Mouse (Mus musculus) CH12.LX (cell line): ENCODE results near the gene Entr1.

Source experiments
- CHD2 ChIP-seq: IDR thresholded peaks from 2 replicates; pipeline ENCODE4 v1.6.1; 2011; ENCODE audit warnings: low read length, improper control_type of control experiment
- CTCF ChIP-seq, 2 experiments: IDR thresholded peaks in 1 of 2; conservative IDR thresholded peaks in 1 of 2; 2 replicates each; pipeline ENCODE4 v1.5.1; 2011 to 2012; ENCODE audit warnings: low read depth in 2 of 2, low read length in 2 of 2, improper control_type of control experiment in 1 of 2, inconsistent platforms in 1 of 2, mild to moderate bottlenecking in 1 of 2, moderate library complexity in 1 of 2
- E2F4 ChIP-seq: IDR thresholded peaks from 2 replicates; pipeline ENCODE4 v1.6.1; 2011; ENCODE audit warnings: low read depth, low read length, improper control_type of control experiment; ENCODE audit not compliant: insufficient replicate concordance
- ELF1 ChIP-seq: IDR thresholded peaks from 2 replicates; pipeline ENCODE4 v1.6.1; 2014; ENCODE audit warnings: low read depth, mild to moderate bottlenecking, inconsistent platforms, low read length, improper control_type of control experiment
- HCFC1 ChIP-seq: IDR thresholded peaks from 2 replicates; pipeline ENCODE4 v1.6.1; 2012; ENCODE audit warnings: low read depth, mild to moderate bottlenecking, inconsistent platforms, low read length, improper control_type of control experiment
- JUND ChIP-seq: conservative IDR thresholded peaks from 2 replicates; pipeline ENCODE4 v1.6.1; 2011; ENCODE audit warnings: low read depth, low read length, improper control_type of control experiment
- MAX ChIP-seq: IDR thresholded peaks from 2 replicates; pipeline ENCODE4 v1.6.1; 2011; ENCODE audit warnings: low read length, improper control_type of control experiment
- MAZ ChIP-seq: IDR thresholded peaks from 2 replicates; pipeline ENCODE4 v1.6.1; 2012; ENCODE audit warnings: low read depth, mild to moderate bottlenecking, inconsistent platforms, low read length, improper control_type of control experiment, moderate library complexity
- MEF2A ChIP-seq: IDR thresholded peaks from 2 replicates; pipeline ENCODE4 v1.6.1; 2014; ENCODE audit warnings: low read depth, mild to moderate bottlenecking, inconsistent platforms, low read length, improper control_type of control experiment, borderline replicate concordance
- NRF1 ChIP-seq: IDR thresholded peaks from 2 replicates; pipeline ENCODE4 v1.6.1; 2014; ENCODE audit warnings: low read depth, mild to moderate bottlenecking, inconsistent platforms, low read length, improper control_type of control experiment, moderate library complexity
- POLR2A ChIP-seq: IDR thresholded peaks from 2 replicates; pipeline ENCODE4 v1.6.1; 2011; ENCODE audit warnings: low read depth, mild to moderate bottlenecking, improper control_type of control experiment, low read length
- RCOR1 ChIP-seq: conservative IDR thresholded peaks from 2 replicates; pipeline ENCODE4 v1.6.1; 2012; ENCODE audit warnings: low read depth, mild to moderate bottlenecking, inconsistent platforms, low read length, improper control_type of control experiment
- USF1 ChIP-seq: IDR thresholded peaks from 2 replicates; pipeline ENCODE4 v1.6.1; 2014; ENCODE audit warnings: low read depth, mild to moderate bottlenecking, inconsistent platforms, low read length, improper control_type of control experiment
- ZC3H11A ChIP-seq: IDR thresholded peaks from 2 replicates; pipeline ENCODE4 v1.6.1; 2012; ENCODE audit warnings: low read depth, mild to moderate bottlenecking, inconsistent platforms, low read length, improper control_type of control experiment

DNA sequence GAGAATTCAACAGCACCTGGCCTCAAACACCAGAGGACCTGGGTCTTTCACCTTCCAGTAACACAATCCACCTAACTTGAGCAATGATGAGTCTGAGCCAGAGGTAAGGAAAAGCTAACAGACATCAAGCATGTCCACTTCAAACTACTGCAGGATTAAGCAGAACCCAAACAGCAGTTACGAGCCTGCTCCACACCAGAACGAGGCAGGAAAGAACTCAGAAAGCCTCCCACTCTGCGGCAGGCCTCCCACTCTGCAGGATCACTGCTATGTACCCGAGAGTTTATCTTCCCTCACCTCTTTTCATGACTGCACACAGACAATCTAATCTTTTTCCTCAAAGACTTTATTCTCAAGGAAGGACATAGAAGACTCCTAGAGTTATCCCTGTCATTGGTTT lies 48.1 kb upstream of the Entr1 start:
- TF ChIP-seq CTCF (conservative IDR thresholded peaks at IDR 0.05 in 1 of 2, IDR thresholded peaks at IDR 0.05 in 1 of 2; ENCODE audit: low read depth in 2 of 2, low read length in 2 of 2) (no peak), POLR2A (no peak), ELF1 (no peak), CHD2 (no peak), E2F4 (no peak), MEF2A (no peak), HCFC1 (no peak), MAZ (no peak), NRF1 (no peak), USF1 (no peak), MAX (no peak), RCOR1 (no peak), ZC3H11A (no peak), JUND (no peak)
